In genomic region chr10:52233301-52233968, GRCm38 (mm10) we compare ENCODE assay signal across 9 mouse cellular contexts. TPM values are rescaled to one million over a fixed set of nuclear protein-coding genes. Genes with fewer than 3 reads are reported as not detected.
A peak's percentile ranks its signal among the peaks of the same experiment; 100 is the strongest.
DNase-seq lines count a peak whose midpoint lies in the region; ATAC-seq and TF ChIP-seq lines count a peak whose summit lies in the region.
"Had no signal": no experiment of that assay in that cellular context is flagged by ENCODE, and none has a peak within 500 bp of the region (broad histone marks: within the 10 kb centered on the region; RNA-seq: fewer than 3 reads in every experiment).

TSS of gene Dcbld1 (plus strand) at chr10:52233619.

- H3K36me3 ChIP-seq in hindbrain, embryonic 14.5 days (replicated peaks; ENCODE audit: control insufficient read depth, insufficient read depth) = no peaks in the 10 kb centered on the region

- CTCF ChIA-PET in Patski (lab: Charles Lee) = interaction anchor here (0.8 to 2.2 kb wide), 5 partner anchors 17 to 149 kb away, joined by 3 to 10 read pairs (median 4); no protein-coding TSS in a partner anchor

- in situ Hi-C loops in Patski (cut with MboI; ENCODE audit: low pct_unique_long_range_greater_than_20kb) = no loop called here

- H3K4me1 ChIP-seq in hindbrain, embryonic 14.5 days (replicated peaks; ENCODE audit: control insufficient read depth, insufficient read depth, low read length) = 0 out of 2 replicates have a peak, but pooled peaks cover 5% of the 10 kb centered on the region

- POLR2A ChIA-PET in Patski (lab: Charles Lee) = interaction anchor here (1.6 kb wide), 1 partner anchor 39 kb away, joined by 3 read pairs; no protein-coding TSS in a partner anchor

- H3K27me3 ChIP-seq in Patski = no peaks in the 10 kb centered on the region
- no peaks in the 10 kb centered on the region for H3K27me3 ChIP-seq in hindbrain, embryonic 14.5 days (ENCODE audit: control insufficient read depth, insufficient read depth, low read length)

- WGBS in hindbrain, embryonic 14.5 days = 1% methylated on average over 53 of the region's 60 CpGs

- H3K9ac ChIP-seq in hindbrain, embryonic 14.5 days = peak within 1 kb of the TSS; percentile 85

- DNase-seq in Patski (ENCODE audit: low read depth, low spot score) = no peak
- peak; percentile 89 to 90 for DNase-seq in cerebellum, postnatal 10 days
- peak; percentile 32 to 36 for DNase-seq in frontal cortex, postnatal 36 days (ENCODE audit: low spot score in 2 of 2)
- DNase-seq in hindbrain, embryonic 14.5 days (ENCODE audit: low spot score) = peak; percentile 60
- DNase-seq in layer of hippocampus, postnatal 36 days = peak; percentile 43 to 54
- peak; percentile 73 for DNase-seq in lung, postnatal 36 days
- DNase-seq in retina, postnatal 7 days (ENCODE audit: low read depth, low spot score) = peak; percentile 53
- peak; percentile 22 to 51 for DNase-seq in urinary bladder, adult 18-20 months (ENCODE audit: low spot score in 2 of 2)

- H3K9me3 ChIP-seq in hindbrain, embryonic 14.5 days (ENCODE audit: control insufficient read depth, low read length) = no peaks in the 10 kb centered on the region

- peak; percentile 93 for ATAC-seq in Patski
- peak; percentile 93 for ATAC-seq in hindbrain, embryonic 14.5 days (ENCODE audit: low FRiP score)

- peak within 1 kb of the TSS; percentile 82 for H3K4me2 ChIP-seq in hindbrain, embryonic 14.5 days (replicated peaks)

- peak within 1 kb of the TSS; percentile 91 for H3K4me3 ChIP-seq in hindbrain, embryonic 14.5 days (replicated peaks; ENCODE audit: low read length)

- H3K27ac ChIP-seq in hindbrain, embryonic 14.5 days = peak within 1 kb of the TSS; percentile 73
- H3K27ac ChIP-seq: macrophage had no signal

- TF ChIP-seq CTCF in Patski (IDR thresholded peaks at IDR 0.05) = no peak

RNA-seq across cellular contexts. Expression of gene Dcbld1, which starts in this region (rescaled TPM):
- polyA plus RNA-seq in Patski (2021) = 9.1 TPM
- 21.8 and 23.6 TPM in 2 replicates for polyA plus RNA-seq in hindbrain, embryonic 14.5 days (2014; fragmentation: Nextera tagmentation; extraction: Ambion mirVana)
- total RNA-seq in layer of hippocampus, postnatal 36 days (2021) = 1 to 10 TPM; 6.5 to 6.7 TPM
